Mouse (Mus musculus): ENCODE results near the gene Nipal1.

Gene Nipal1

GRCm38 (mm10) chr5:72706722-72707121 is 59.1 kb downstream of the Nipal1 start:
- CTCF ChIA-PET = interaction anchor here in 1 of 4 experiments (0.6 kb wide), 1 partner anchor 41 kb away, joined by 3 read pairs; no protein-coding TSS in a partner anchor
- POLR2A ChIA-PET = interaction anchor here in 1 of 4 experiments (0.6 kb wide), 2 partner anchors 760 to 773 kb away, joined by 3 to 6 read pairs; no protein-coding TSS in a partner anchor

DNA sequence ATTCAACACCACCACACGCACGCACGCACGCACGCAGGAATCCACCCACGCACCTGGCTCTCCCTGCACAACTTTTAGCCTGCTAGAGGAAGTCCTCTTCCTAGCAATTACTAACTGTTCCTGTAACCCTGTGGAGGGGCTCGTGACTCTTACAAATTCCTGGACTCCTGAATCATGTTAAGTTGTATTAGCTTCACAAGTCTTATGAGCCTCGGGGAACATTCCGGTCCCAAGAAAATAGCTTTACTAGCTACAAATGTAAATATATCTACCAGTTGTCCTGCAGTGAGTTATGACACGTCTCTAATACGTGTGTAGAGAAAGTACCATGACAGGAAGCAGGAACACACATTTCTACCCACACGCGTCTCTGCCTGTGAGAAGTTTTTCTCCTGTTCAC is 61.9 kb downstream of the Nipal1 start:
- POLR2A ChIA-PET = no interaction called here
- CTCF ChIA-PET = interaction anchor here in 1 of 4 experiments (0.9 kb wide), 1 partner anchor 359 kb away, joined by 4 read pairs; no protein-coding TSS in a partner anchor

GRCm38 (mm10) chr5:72709976-72710375 is 62.4 kb downstream of the Nipal1 start:
- ChIA-PET CTCF (interaction anchor here in 1 of 4 experiments (0.9 kb wide), 1 partner anchor 359 kb away, joined by 4 read pairs; no protein-coding TSS in a partner anchor), POLR2A (no interaction called here)

GRCm38 (mm10) chr5:72710572-72711278 is 63.1 kb downstream of the Nipal1 start:
- POLR2A ChIA-PET = interaction anchor here in 1 of 4 experiments (0.6 kb wide), 1 partner anchor 360 kb away, joined by 3 read pairs; no protein-coding TSS in a partner anchor
- CTCF ChIA-PET = interaction anchor here (0.6 to 1.8 kb wide), 17 partner anchors 9 to 1077 kb away, joined by 3 to 18 read pairs (median 4); no protein-coding TSS in a partner anchor

GRCm38 (mm10) chr5:72720587-72720986 is 73.0 kb downstream of the Nipal1 start:
- CTCF ChIA-PET = interaction anchor here in 1 of 4 experiments (0.5 kb wide), 1 partner anchor 598 kb away, joined by 14 read pairs; no protein-coding TSS in a partner anchor

More at GRCm38 (mm10) chr5:72720587-72720986, 73.0 kb downstream of the Nipal1 start:
- POLR2A ChIA-PET = no interaction called here

All from embryonic stem cell, embryonic (primary cell).